ENCODE assay signal across 1 mouse cellular context in the genomic region with DNA sequence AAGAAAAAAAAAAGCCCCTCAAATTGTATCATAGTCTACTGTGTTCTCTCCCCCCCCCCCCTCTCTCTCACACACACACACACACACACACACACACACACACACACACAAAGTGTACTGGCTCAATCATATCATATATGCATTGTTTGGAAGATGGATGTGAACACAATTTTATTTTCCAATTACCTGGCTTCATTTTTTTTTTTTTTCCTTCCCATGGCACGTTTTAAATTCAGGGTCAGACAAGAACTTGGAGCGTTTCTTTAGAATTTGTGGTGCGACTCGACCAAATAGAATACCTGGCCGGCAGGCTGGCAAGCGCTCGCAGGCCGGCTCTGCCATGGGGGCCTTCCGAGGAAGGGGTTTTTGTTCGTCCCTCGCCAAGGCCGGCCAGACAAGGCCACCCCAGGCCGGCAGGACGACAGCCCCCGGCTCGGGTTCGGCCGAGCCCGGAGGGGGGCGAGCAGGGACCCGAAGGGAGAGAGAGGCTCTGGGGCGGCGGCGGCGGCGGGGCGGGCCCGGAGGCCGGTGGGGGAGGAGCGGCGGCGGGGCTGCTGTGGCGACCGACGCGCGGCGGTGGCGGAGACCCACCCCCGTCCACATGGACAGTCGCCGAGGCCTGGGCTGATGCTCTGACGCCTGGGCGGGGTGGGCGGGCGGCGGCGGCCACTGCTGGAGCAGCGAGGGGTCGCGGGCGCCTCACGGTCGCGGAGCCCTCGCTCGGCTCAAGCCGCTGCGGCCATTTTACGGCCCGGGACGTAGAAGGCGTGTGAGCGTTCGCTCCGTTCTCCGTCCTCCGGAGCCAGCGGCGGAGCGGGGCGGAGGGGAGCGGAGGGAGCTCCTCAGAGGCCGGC.
TF ChIP-seq lines count a peak whose summit lies in the region.

Gene Senp6, plus strand, starts transcription at position 537 of the 854 bp plus-strand sequence.

TF ChIP-seq in CH12.LX, 34 proteins besides CTCF, POLR2A, EP300 and RAD21 (continued from another document):
- no peak for TF ChIP-seq MEF2A (IDR thresholded peaks at IDR 0.05; ENCODE audit: borderline replicate concordance, low read depth, low read length)
- no peak for TF ChIP-seq TBP (conservative IDR thresholded peaks at IDR 0.05; ENCODE audit: low read depth, low read length)
- no peak for TF ChIP-seq GABPA (IDR thresholded peaks at IDR 0.05; ENCODE audit: insufficient replicate concordance, low read depth, low read length)
- TF ChIP-seq UBTF (IDR thresholded peaks at IDR 0.05; ENCODE audit: low read depth, low read length), result peak; percentile 75; the same call in 1 of the 2 replicates
- no peak for TF ChIP-seq USF2 (conservative IDR thresholded peaks at IDR 0.05; ENCODE audit: low read depth, low read length)
- TF ChIP-seq ETS1 (conservative IDR thresholded peaks at IDR 0.05; ENCODE audit: low read depth, low read length), result no peak; the same call in 1 of the 2 replicates
- no peak for TF ChIP-seq ZC3H11A (IDR thresholded peaks at IDR 0.05; ENCODE audit: low read depth, low read length)
- TF ChIP-seq JUN (IDR thresholded peaks at IDR 0.05; ENCODE audit: insufficient read depth, low read depth, low read length), result no peak
- TF ChIP-seq IRF4 (IDR thresholded peaks at IDR 0.05; ENCODE audit: low read depth, low read length), result no peak
- TF ChIP-seq JUND (conservative IDR thresholded peaks at IDR 0.05; ENCODE audit: low read depth, low read length), result no peak
- TF ChIP-seq USF1 (IDR thresholded peaks at IDR 0.05; ENCODE audit: low read depth, low read length), result no peak
- TF ChIP-seq PAX5 (IDR thresholded peaks at IDR 0.05; ENCODE audit: low read length), result no peak
- no peak for TF ChIP-seq CHD2 (IDR thresholded peaks at IDR 0.05; ENCODE audit: low read length)
- TF ChIP-seq CHD1 (IDR thresholded peaks at IDR 0.05; ENCODE audit: low read depth, low read length), result no peak
- no peak for TF ChIP-seq MYC (IDR thresholded peaks at IDR 0.05; ENCODE audit: low read depth, low read length)
- peak; percentile 7; the same call in 1 of the 2 replicates for TF ChIP-seq HCFC1 (IDR thresholded peaks at IDR 0.05; ENCODE audit: low read depth, low read length)
- no peak for TF ChIP-seq SMC3 (IDR thresholded peaks at IDR 0.05; ENCODE audit: low read depth, low read length)
- peak; percentile 88 for TF ChIP-seq MXI1 (IDR thresholded peaks at IDR 0.05; ENCODE audit: low read depth, low read length)
- peak; percentile 22; the same call in 1 of the 2 replicates for TF ChIP-seq BHLHE40 (IDR thresholded peaks at IDR 0.05; ENCODE audit: low read depth, low read length)
- TF ChIP-seq ZMIZ1 (IDR thresholded peaks at IDR 0.05; ENCODE audit: low read depth, low read length), result no peak; the same call in 1 of the 2 replicates
- TF ChIP-seq TCF12 (IDR thresholded peaks at IDR 0.05; ENCODE audit: low read depth, low read length), result no peak; the same call in 1 of the 2 replicates
- peak; percentile 21; the same call in 1 of the 2 replicates for TF ChIP-seq SIN3A (IDR thresholded peaks at IDR 0.05; ENCODE audit: low read length)
TF ChIP-seq in CH12.LX: peak in this region for 8.
